Mouse (Mus musculus) kidney, postnatal 25 days (tissue): ENCODE measurements around the gene Zyx.

Experiments used
- DNase-seq, 2 experiments: peaks; one replicate each; pipeline ENCODE4 v3.0.0; 2021; ENCODE audit warnings: mixed read lengths in 2 of 2

The Zyx gene

GRCm38 (mm10) chr6:42350968-42351775 lies 1.7 kb downstream of the Zyx start:
- peak in 1 of 2 experiments; percentile 39 for DNase-seq

GRCm38 (mm10) chr6:42351776-42352485 lies 2.5 kb downstream of the Zyx start:
- peak in 1 of 2 experiments; percentile 69 for DNase-seq

GRCm38 (mm10) chr6:42352486-42352846 lies 3.0 kb downstream of the Zyx start:
- no peak for DNase-seq

GRCm38 (mm10) chr6:42353180-42353579 lies 3.8 kb downstream of the Zyx start:
- peak in 1 of 2 experiments; percentile 29 for DNase-seq

- DNase-seq: peak in 1 of 2 experiments; percentile 32
Observed at GRCm38 (mm10) chr6:42354076-42355019, 4.9 kb downstream of the Zyx start.

GRCm38 (mm10) chr6:42355366-42355765 lies 5.9 kb downstream of the Zyx start:
- DNase-seq: peak in 1 of 2 experiments; percentile 17

GRCm38 (mm10) chr6:42355794-42356600 lies 6.6 kb downstream of the Zyx start:
- peak in 1 of 2 experiments; percentile 32 for DNase-seq

GRCm38 (mm10) chr6:42356913-42357312 lies 7.5 kb downstream of the Zyx start:
- peak in 1 of 2 experiments; percentile 24 for DNase-seq

- peak in 1 of 2 experiments; percentile 31 for DNase-seq
Observed at GRCm38 (mm10) chr6:42357901-42358300, 8.5 kb downstream of the Zyx start.

- DNase-seq: peak in 1 of 2 experiments; percentile 30
Observed at GRCm38 (mm10) chr6:42358901-42359300, 9.5 kb downstream of the Zyx start.

- peak in 1 of 2 experiments; percentile 27 for DNase-seq
Observed at GRCm38 (mm10) chr6:42359364-42360147, 10.1 kb downstream of the Zyx start.

GRCm38 (mm10) chr6:42360231-42360840 lies 10.9 kb downstream of the Zyx start:
- peak in 1 of 2 experiments; percentile 32 for DNase-seq

- peak in 1 of 2 experiments; percentile 21 for DNase-seq
Observed at GRCm38 (mm10) chr6:42361041-42361895, 11.8 kb downstream of the Zyx start.

- peak in 1 of 2 experiments; percentile 17 for DNase-seq
Observed at GRCm38 (mm10) chr6:42362074-42362473, 12.6 kb downstream of the Zyx start.

GRCm38 (mm10) chr6:42362497-42362896 lies 13.1 kb downstream of the Zyx start:
- DNase-seq: peak in 1 of 2 experiments; percentile 19

GRCm38 (mm10) chr6:42362974-42363373 lies 13.5 kb downstream of the Zyx start:
- DNase-seq: no peak

- DNase-seq: peak in 1 of 2 experiments; percentile 25
Observed at GRCm38 (mm10) chr6:42364066-42364465, 14.6 kb downstream of the Zyx start.

- peak in 1 of 2 experiments; percentile 23 for DNase-seq
Observed at GRCm38 (mm10) chr6:42364607-42365006, 15.2 kb downstream of the Zyx start.

- DNase-seq: no peak
Observed at GRCm38 (mm10) chr6:42365215-42365614, 15.8 kb downstream of the Zyx start.
